Mouse (Mus musculus): Measurements from ENCODE around the gene Klhdc7a.

The Klhdc7a gene

DNA sequence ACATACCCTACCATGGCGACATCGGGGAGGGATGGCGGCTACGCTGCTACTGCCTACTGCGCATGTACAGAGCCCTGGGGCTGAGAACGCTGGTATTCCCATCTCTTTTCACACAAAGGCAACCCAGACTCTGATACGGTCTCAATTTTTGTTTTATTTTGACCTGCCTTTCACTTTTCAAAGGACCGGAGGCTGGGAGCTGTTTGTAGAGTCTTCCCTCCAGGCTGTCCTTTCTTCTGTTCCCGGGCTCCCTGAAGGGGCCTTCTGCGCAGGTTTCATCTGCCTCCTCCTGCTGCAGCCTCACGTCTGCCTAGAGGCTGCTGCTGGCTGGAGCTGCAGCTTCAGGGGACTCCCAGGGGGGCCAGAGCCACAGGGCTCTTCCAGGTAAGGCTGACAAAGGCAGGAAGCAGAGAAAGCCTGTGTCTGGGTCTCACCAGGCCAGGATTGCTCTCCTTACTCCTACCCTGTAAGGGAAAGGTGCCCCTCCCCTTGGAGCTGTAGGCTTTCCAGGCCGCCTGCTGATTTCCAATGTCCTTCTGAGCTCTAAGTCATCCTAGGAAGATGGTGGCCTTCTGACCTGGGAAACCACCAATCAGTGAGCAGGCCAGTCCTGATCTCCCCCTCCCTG lies 7.6 kb downstream of the Klhdc7a start:
- DNase-seq = no peak

DNA sequence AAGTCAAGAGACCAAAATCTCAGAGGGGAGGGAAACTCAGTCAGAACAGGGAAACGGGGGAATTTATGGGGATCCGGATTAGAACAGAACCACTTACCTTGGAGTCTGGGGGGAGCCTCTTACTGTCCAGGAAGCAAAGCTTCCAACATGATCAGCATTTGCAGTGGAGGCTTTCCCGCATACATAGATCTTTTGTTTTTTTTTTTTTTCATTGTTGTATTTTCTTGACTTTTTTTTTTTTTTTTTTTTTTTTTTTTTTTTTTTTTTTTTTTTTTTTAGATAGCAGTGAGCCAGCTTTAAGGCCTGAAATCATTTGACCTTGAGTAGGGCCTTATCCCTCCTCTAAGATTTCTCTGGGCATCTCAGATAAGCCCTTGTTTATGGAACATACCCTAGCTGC lies 8.6 kb downstream of the Klhdc7a start:
- no peak for DNase-seq

DNA sequence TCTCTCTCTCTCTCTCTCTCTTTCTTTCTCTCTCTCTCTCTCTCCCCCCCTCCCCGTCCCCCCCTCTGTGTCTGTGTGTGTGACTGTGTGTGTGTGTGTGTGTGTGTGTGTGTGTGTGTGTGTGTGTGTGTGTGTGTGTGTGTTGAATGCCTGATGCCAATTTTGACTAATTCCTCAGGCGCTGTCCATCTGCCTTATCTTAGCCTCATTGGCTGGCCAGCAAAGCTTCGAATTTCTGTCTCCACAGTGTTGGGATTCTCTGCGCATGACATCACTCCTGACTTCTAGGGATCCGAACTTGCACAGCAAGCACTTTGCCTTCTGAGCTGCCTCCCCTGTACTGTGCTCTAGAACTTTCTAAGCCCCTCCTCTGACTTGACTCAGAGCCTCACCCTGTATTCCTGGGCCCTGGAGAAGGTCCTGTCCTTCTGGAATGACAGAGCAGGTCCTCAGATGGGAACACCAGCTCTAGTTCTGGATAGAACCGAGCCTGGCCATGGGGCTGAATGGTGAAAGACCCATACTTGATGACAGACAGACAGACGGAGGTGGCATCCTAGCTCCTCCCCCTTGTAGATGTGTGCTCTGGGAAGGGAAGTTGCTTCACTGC lies 16.8 kb downstream of the Klhdc7a start:
- DNase-seq = no peak

DNA sequence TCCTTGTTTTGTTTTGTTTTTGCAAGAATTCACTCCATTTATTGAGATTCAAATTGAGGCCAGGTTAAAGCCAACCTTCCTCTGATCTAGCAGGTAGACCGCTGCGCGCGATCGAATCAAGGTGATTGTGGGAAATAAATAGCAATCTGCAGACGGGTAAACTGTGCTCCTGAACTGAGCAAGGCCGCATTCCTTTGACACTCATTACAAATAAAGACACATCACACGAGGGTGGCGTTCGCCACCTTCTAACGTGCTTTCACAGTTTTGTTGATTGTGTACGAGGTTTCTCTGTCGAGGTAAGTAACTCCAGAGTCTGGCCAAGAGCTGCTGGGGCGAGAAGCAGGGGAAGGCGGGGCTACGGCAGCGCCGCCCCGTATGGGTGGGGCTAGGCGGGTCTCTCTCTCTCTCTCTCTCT lies 17.4 kb downstream of the Klhdc7a start:
- DNase-seq = no peak

DNA sequence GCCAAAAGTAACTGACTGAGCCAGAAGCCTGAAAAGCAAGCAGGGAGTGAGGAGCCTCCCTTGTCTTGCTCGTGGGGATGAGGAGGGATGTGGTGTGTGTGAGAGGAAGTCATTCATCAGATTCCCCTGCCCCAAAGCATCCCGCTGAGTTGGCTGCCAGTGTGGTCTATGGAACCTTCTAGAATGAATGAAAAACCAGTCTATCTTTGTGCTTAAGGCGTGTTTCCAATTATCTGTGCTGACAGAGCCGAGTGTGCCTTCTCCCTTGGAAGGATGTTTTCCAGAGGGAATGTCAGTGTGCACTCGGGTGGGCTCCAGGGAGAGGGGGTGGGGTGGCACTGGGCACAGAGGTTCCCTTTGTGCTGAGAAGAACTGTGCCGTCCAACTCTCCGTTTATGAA lies 19.2 kb downstream of the Klhdc7a start:
- no peak for DNase-seq

- no peak for DNase-seq
Observed at GRCm38 (mm10) chr4:139947341-139947740, 20.5 kb downstream of the Klhdc7a start.

DNA sequence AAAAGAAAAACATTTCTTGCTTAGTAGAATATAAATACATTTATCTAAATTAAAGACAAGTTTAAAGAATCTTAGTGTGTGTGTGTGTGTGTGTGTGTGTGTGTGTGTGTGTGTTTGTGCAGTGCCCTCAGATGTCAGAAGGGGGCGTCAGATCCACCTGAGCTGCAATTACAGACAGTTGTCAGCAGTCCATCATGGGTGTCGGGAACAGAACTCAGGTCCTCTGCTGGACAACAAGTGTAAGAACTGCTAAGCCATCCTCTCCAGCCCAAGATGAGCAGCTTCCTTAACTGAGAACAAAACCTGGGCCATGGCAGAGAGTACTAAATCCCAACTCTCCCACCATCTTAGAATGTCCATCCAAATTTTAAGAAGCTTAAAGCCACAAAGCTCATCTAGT lies 26.0 kb downstream of the Klhdc7a start:
- no peak for DNase-seq

GRCm38 (mm10) chr4:139935557-139935956 lies 32.3 kb downstream of the Klhdc7a start:
- no peak for DNase-seq

DNA sequence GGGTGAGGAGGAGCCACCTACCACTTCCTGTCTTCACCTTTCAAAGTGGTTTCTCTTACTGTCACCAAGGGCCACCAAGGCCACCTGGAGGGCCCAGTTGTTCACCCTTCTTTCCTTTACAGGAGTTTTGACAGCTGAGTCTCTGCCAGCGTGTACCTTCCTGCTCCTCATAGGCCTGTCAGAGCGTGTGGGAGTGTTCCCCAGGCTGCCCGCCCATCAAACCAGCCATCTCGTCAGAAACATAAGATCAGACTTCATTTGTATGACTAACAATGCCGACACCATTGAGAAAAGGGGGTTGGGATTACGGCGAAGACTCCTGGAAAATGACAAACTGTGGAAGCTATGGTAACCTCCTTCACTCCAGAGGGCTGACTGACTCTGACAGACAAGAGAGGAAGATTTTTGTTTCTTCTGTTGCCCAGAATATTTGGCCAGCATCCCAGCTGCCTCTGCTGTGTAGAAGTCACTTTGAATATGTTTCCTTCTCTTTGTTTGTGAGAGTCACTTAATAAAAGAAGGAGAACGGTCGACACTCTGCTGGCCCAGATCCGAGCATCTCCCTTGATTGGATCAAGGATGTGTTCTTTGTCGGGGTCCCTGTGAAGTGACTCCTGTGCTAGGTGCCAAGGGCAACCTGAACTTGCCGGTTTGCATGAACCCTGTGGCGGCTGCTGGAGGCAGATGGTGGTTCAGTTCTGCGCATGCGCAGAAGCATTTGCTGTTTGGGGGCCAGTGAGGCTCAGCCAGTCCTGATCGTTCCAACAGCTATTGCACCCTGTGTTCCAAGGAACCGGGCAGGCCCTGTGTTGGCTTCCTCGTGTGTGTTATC lies 34.6 kb downstream of the Klhdc7a start:
- no peak for DNase-seq

GRCm38 (mm10) chr4:139931790-139932510 lies 35.9 kb downstream of the Klhdc7a start:
- no peak for DNase-seq

- no peak for DNase-seq
Observed at GRCm38 (mm10) chr4:139930885-139931284, 36.9 kb downstream of the Klhdc7a start.

- no peak for DNase-seq
Observed at GRCm38 (mm10) chr4:139926161-139926561, 41.7 kb downstream of the Klhdc7a start.

GRCm38 (mm10) chr4:139925275-139926160 lies 42.3 kb downstream of the Klhdc7a start:
- no peak for DNase-seq

DNA sequence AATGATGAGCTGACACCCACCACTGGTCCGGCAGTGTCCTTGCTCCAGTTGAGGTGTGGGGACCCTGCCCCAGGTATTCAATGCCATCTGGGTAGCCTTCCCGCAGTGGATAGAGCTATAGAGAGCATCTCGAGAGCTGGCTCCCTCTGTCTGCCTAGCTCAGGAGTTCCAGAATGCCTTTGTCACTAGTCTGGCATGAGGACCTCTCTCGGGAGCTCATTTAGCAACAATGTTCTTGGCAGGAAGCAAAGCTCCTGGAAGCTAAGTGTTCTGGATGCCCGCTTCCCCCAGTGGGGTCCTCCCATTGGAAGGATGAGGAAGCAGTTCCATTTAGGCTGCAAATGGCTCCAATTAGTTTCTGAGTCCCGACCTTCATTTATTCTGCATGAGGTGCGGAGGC lies 51.1 kb downstream of the Klhdc7a start:
- no peak for DNase-seq

Measured in thymus, postnatal 14 days (tissue).